Mouse (Mus musculus): ENCODE measurements around the gene Olfr959. TPM values are rescaled to one million over a fixed set of nuclear protein-coding genes. Genes with fewer than 3 reads are reported as not detected.

The Olfr959 gene
- not detected in 2 replicates for polyA plus RNA-seq (2015; fragmentation: Nextera tagmentation; extraction: Ambion mirVana)

DNA sequence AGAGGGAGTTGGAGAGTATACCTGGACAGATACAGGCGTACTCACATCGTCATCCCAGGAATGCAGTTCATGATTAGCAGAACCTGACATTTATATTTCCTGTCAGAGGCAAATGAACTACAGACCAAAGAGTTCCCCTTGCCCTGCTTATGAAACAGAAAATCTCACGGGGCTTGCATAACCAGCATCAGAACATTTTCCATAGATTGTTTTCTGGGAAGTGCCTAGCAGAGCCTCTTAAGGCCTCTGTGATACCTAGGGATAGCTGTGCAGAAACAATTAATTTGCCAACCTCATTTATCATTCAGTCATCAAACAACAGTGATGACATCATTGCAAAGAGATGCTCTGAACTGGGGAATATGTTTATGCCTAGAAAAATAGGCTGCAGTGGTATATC lies at the start of gene Olfr959:
Olfr959 (minus strand) TSS at position 101 of the 400 bp plus-strand sequence.
- Histone ChIP-seq H3K4me1 (no peaks in the 10 kb centered on the region), H3K27me3 (no peaks in the 10 kb centered on the region), H3K4me2 (replicated peaks) (no peak within 1 kb of the TSS), H3K9ac (replicated peaks) (no peak within 1 kb of the TSS), H3K4me3 (no peak within 1 kb of the TSS), H3K27ac (replicated peaks) (no peak within 1 kb of the TSS), H3K9me3 (no peaks in the 10 kb centered on the region), H3K36me3 (no peaks in the 10 kb centered on the region)
- WGBS = 94% methylated on average over 3 of the region's 3 CpGs
- ATAC-seq (replicated peaks) = no peak

DNA sequence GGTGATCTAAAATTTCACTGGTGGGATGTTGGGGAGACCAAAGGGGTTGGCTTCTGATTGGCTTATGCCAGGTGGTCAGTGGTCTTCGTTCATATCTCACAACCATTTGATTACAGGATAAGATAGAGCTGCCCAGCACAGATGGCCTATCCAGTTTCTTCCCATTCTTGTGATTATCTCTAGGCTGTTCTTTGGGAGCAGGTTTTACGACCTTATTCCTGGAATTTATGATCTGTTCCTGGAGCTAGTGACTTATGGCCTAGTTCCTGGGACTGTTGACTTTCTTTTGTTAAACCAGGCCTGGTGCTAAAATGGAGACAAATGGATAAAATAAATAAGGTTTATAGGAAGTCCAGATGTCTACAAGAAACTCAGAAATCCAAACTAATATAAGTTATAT lies 49.3 kb upstream of the Olfr959 start:
- Histone ChIP-seq H3K9me3 (no peaks in the 10 kb centered on the region), H3K36me3 (no peaks in the 10 kb centered on the region), H3K4me2 (replicated peaks) (no peak overlapping the region), H3K4me1 (no peaks in the 10 kb centered on the region), H3K4me3 (no peak overlapping the region), H3K27me3 (no peaks in the 10 kb centered on the region), H3K27ac (replicated peaks) (no peak overlapping the region), H3K9ac (replicated peaks) (no peak overlapping the region)
- ATAC-seq (replicated peaks) = no peak
- 93% methylated on average over 2 of the region's 2 CpGs for WGBS

DNA sequence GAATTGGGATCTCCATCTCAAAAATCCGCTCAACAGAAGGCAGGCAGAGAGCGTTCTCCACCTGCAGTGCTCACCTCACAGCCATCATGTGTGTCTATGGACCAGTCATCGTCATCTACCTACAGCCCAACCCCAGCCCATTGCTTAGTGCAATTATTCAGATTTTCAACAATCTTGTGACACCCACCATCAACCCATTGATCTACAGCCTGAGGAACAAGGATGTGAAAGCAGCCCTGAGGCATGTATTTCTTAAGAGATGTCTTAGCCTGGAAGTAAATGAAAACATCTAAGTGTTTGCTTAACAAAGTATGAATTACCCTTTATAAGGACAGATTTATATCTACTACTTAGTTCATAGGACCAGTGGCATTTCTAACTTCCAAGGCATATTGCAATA lies 48.4 kb upstream of the Olfr959 start:
- WGBS = 95% methylated on average over 3 of the region's 3 CpGs
- H3K27ac ChIP-seq (replicated peaks) = no peak overlapping the region
- H3K4me1 ChIP-seq = no peaks in the 10 kb centered on the region
- H3K4me3 ChIP-seq = no peak overlapping the region
- H3K9ac ChIP-seq (replicated peaks) = no peak overlapping the region
- no peaks in the 10 kb centered on the region for H3K27me3 ChIP-seq
- no peak overlapping the region for H3K4me2 ChIP-seq (replicated peaks)
- no peak for ATAC-seq (replicated peaks)
- no peaks in the 10 kb centered on the region for H3K9me3 ChIP-seq
- no peaks in the 10 kb centered on the region for H3K36me3 ChIP-seq

DNA sequence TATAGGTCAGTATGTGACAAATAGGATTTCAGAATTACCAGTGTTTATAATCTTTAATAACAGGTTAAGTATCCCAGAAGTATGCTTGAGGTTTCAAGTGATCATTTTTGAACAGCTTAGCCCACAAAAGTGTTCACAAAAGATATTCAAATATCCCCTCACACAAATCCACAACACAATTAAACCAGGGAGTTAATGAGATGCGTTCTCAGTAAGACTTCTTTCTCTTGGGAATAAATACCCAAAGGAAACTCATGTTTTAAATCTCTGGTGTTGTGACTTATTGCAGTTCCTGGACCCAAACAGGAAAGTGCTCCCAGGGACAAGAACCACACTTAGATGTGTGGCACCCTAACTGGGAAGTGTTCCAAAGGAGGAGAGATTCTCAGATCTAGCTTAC lies 45.7 kb upstream of the Olfr959 start, which contains the start of gene Olfr960:
Olfr960 (plus strand) TSS at position 301 of the 400 bp plus-strand sequence.
- no peak within 1 kb of the TSS for H3K27ac ChIP-seq (replicated peaks)
- WGBS = 27% methylated on average over 1 of the region's 1 CpGs
- H3K4me3 ChIP-seq = no peak within 1 kb of the TSS
- H3K4me1 ChIP-seq = no peaks in the 10 kb centered on the region
- ATAC-seq (replicated peaks) = no peak
- H3K36me3 ChIP-seq = no peaks in the 10 kb centered on the region
- H3K9me3 ChIP-seq = no peaks in the 10 kb centered on the region
- no peaks in the 10 kb centered on the region for H3K27me3 ChIP-seq
- H3K4me2 ChIP-seq (replicated peaks) = no peak within 1 kb of the TSS
- H3K9ac ChIP-seq (replicated peaks) = no peak within 1 kb of the TSS

DNA sequence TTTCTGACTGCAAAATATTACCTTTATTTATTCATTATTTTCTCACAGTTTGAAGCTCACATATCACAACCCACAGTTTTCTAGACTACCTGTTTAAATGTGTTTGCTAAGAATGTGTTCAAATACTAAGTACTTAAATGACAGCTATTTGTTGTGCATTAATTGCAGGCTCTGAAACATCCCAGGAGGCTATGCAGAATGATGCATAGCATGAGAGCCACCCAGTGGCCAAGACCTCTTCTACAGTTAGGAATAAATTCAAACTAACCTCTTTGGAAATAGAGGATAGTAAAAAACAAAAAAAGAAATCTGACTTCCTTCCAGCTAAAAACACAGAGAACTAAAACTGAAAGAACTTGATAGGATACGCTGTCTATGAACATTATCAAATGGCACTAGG lies 36.6 kb upstream of the Olfr959 start:
- peak; percentile 68 for ATAC-seq (replicated peaks)
- H3K4me1 ChIP-seq = no peaks in the 10 kb centered on the region
- no peak overlapping the region for H3K4me2 ChIP-seq (replicated peaks)
- H3K27ac ChIP-seq (replicated peaks) = no peak overlapping the region
- no peak overlapping the region for H3K4me3 ChIP-seq
- H3K36me3 ChIP-seq = no peaks in the 10 kb centered on the region
- no peak overlapping the region for H3K9ac ChIP-seq (replicated peaks)
- H3K27me3 ChIP-seq = no peaks in the 10 kb centered on the region
- 52% methylated on average over 1 of the region's 1 CpGs for WGBS
- no peaks in the 10 kb centered on the region for H3K9me3 ChIP-seq

DNA sequence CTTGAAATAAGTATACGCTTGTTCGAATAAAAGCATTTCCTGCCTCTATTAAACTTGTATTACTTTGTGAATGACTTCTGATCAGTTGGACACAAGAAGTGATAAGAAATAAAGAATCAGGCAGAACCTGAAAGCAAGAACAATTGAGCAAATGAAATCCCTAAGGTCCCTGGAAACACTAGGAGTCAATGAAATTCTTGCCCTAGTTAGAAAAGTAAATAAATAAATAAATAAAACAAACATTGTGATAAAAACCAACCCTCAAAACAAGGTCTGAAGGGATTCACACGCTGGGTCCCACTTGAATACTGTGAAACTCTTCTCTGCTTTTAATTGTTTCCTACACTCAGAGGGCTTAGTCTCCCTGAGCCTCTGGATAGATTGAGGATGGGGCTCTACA lies 35.0 kb upstream of the Olfr959 start, which contains the start of gene Olfr148:
Olfr148 (plus strand) TSS at position 301 of the 400 bp plus-strand sequence.
- WGBS = 74% methylated on average over 3 of the region's 3 CpGs
- no peak for ATAC-seq (replicated peaks)
- Histone ChIP-seq H3K27ac (replicated peaks) (no peak within 1 kb of the TSS), H3K9ac (replicated peaks) (no peak within 1 kb of the TSS), H3K9me3 (no peaks in the 10 kb centered on the region), H3K4me2 (replicated peaks) (no peak within 1 kb of the TSS), H3K36me3 (no peaks in the 10 kb centered on the region), H3K27me3 (no peaks in the 10 kb centered on the region), H3K4me1 (no peaks in the 10 kb centered on the region), H3K4me3 (no peak within 1 kb of the TSS)

DNA sequence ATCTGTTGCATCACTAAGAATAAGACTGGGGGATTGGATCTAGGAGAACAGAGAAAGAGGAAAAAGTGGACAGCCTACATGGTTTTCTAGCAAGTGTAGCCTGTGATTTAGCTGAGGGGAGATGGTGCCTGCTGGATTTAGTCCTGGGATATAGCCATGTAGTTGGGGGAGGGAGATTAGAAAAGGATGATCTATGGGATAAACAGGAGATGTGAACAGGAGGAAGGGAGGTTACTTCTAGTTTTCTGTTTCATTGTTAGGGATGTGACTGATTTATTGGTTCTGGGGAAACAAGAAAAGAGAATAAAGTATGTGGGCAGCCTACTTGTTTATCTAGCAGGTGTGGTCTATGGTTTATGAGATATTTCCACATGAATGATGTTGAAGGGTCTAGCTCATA lies 33.1 kb upstream of the Olfr959 start:
- Histone ChIP-seq H3K36me3 (no peaks in the 10 kb centered on the region), H3K27me3 (0 out of 2 replicates have a peak, but pooled peaks cover 2% of the 10 kb centered on the region), H3K27ac (replicated peaks) (no peak overlapping the region), H3K4me2 (replicated peaks) (no peak overlapping the region), H3K9me3 (no peaks in the 10 kb centered on the region), H3K4me1 (peaks cover 11% of the 10 kb centered on the region), H3K4me3 (no peak overlapping the region), H3K9ac (replicated peaks) (no peak overlapping the region)
- ATAC-seq (replicated peaks) = no peak

DNA sequence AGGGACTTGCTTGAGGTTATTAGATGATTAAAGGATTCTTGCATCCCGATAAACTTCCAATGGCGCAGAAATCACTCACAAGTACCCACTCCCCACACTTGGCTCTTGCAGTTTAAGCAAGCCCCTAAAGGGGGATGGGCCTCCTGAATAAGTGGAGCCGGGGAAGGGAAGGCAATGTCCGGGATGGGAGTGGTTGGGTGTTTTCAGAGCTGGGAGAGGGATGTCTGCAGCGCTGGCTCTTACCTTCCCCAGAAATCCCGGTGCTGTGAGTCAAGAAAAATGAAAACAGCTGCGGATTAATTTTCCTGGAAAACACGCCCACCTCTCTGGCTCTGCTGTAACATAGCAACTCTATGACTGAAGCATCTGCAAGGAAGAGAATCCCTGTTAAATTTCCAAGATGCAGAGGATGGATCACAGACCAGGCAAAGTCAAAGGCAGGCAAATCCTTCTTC lies 28.7 kb upstream of the Olfr959 start, which contains the start of gene AW551984:
AW551984 (minus strand) TSS at position 405 of the 455 bp plus-strand sequence.
- Histone ChIP-seq H3K4me2 (replicated peaks) (peak within 1 kb of the TSS; percentile 65), H3K9ac (replicated peaks) (peak within 1 kb of the TSS; percentile 36), H3K27me3 (0 out of 2 replicates have a peak, but pooled peaks cover 2% of the 10 kb centered on the region), H3K36me3 (no peaks in the 10 kb centered on the region), H3K27ac (replicated peaks) (peak within 1 kb of the TSS; percentile 42), H3K4me3 (peak within 1 kb of the TSS; percentile 35), H3K9me3 (no peaks in the 10 kb centered on the region), H3K4me1 (peaks cover 24% of the 10 kb centered on the region)
- under 1% methylated on average over 8 of the region's 8 CpGs for WGBS
- peak; percentile 41; the same call in 1 of the 2 replicates for ATAC-seq (replicated peaks)

DNA sequence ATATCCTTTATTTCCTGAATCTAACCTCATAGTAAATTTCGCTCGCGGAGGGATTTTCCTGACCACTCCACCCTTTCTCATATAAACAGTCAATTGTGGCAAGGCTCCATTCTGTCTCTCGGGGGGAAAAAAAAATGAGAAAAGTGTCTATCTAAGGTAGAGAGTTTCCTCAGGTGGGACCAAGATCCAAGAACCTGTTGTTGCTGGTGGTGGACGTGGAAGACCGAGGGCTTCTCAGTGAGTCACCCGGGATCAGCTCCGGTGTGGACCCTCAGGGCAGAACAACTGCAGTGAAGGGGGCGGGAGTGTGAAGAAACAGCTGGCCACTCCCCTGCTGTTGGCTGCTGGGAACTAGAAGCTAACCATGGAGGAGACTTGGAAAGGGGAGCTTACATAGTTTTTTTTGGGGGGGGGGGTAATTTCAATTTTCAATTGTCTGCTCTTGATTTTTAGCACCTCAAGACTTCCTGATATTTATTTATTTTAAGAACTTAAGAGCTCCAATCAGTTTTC lies 28.0 kb upstream of the Olfr959 start:
- Histone ChIP-seq H3K27ac (replicated peaks) (peak overlapping the region; percentile 42), H3K36me3 (no peaks in the 10 kb centered on the region), H3K9ac (replicated peaks) (peak overlapping the region; percentile 29), H3K27me3 (0 out of 2 replicates have a peak, but pooled peaks cover 2% of the 10 kb centered on the region), H3K9me3 (no peaks in the 10 kb centered on the region), H3K4me1 (peaks cover 24% of the 10 kb centered on the region), H3K4me2 (replicated peaks) (peak overlapping the region; percentile 65), H3K4me3 (peak overlapping the region; percentile 35)
- peak; percentile 41 for ATAC-seq (replicated peaks)
- under 1% methylated on average over 9 of the region's 9 CpGs for WGBS

DNA sequence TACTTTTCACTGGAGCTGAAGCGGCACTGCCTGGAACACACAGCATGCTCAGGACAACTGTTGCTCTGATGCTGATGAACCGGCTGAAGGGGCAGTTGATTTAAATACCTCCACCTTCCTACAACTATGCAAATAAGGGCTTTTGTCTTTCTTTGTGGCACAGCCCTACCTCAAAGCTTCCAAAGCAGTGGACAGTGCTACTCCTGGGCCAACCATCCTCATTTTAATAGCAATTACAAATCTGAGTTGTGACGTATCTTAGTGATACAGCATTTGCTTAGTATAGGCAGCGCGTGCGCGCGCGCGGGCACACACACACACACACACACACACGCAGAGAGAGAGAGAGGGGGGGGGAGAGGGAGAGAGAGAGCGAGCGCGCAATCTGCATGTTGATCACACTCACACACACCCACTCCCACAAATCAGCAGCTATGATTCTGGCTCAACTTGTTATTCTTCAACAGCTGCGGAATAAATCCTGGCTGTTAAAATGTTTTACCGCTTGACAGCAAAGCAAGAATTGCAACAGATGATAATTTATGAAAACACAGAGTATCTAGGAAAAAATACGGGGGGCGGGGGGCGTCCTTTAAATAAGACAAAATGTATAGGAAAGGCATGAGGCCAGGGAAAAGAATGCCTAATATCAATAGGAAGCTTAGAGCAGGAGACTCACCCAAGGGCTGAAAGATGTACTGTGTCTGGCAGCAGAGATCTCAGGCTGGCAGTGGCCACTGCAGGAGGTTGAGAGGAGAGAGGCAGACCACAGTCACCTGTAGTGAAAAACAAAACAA lies 27.4 kb upstream of the Olfr959 start:
- Histone ChIP-seq H3K9me3 (no peaks in the 10 kb centered on the region), H3K4me2 (replicated peaks) (peak overlapping the region; percentile 65), H3K4me3 (peak overlapping the region; percentile 35), H3K36me3 (no peaks in the 10 kb centered on the region), H3K9ac (replicated peaks) (peak overlapping the region; percentile 29), H3K4me1 (peaks cover 24% of the 10 kb centered on the region), H3K27ac (replicated peaks) (peak overlapping the region; percentile 42), H3K27me3 (0 out of 2 replicates have a peak, but pooled peaks cover 2% of the 10 kb centered on the region)
- WGBS = 0% methylated on average over 19 of the region's 19 CpGs
- ATAC-seq (replicated peaks) = peak; percentile 97

DNA sequence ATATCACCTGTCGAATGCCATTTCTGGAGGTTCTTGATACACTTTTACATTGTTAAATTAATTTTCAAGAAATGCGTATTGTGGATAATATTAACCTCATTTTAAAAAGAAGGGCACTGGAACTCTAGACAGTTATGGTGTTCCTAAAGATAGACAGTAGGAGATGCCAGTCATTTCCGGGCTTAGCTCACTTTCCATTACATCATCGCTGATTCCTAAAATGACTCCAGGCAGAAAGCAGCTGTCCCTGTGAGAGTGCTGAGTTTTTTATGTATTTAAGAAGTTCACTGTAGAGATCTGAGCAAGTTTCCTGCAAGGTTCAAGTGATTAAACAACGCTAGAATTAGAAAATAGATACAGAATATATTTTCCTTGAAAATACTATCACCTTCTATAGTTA lies 1.7 kb upstream of the Olfr959 start:
- H3K4me1 ChIP-seq = no peaks in the 10 kb centered on the region
- no peak for ATAC-seq (replicated peaks)
- 89% methylated on average over 5 of the region's 5 CpGs for WGBS
- H3K27ac ChIP-seq (replicated peaks) = no peak overlapping the region
- no peak overlapping the region for H3K9ac ChIP-seq (replicated peaks)
- no peak overlapping the region for H3K4me2 ChIP-seq (replicated peaks)
- H3K36me3 ChIP-seq = no peaks in the 10 kb centered on the region
- H3K4me3 ChIP-seq = no peak overlapping the region
- H3K9me3 ChIP-seq = no peaks in the 10 kb centered on the region
- no peaks in the 10 kb centered on the region for H3K27me3 ChIP-seq

DNA sequence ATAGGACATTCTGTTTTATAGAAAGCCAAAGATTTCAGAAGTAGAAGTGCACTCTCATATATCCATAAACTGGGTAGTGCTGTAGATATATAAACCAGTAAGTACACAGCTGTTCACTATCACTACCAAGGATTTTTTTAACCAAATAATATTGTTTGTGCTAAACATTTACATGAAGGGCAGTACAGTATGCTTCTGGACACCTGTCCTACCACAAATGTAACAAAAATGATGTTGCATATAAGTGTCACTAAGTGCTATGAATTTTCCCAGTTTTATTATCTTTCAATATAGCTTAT lies 17.1 kb downstream of the Olfr959 start:
- H3K4me3 ChIP-seq = no peak overlapping the region
- no peak overlapping the region for H3K9ac ChIP-seq (replicated peaks)
- no peaks in the 10 kb centered on the region for H3K9me3 ChIP-seq
- no peaks in the 10 kb centered on the region for H3K36me3 ChIP-seq
- H3K27ac ChIP-seq (replicated peaks) = peak overlapping the region; percentile 89
- peak; percentile 51 for ATAC-seq (replicated peaks)
- H3K4me1 ChIP-seq = peaks cover 17% of the 10 kb centered on the region; the same call in 1 of the 2 replicates
- H3K4me2 ChIP-seq (replicated peaks) = no peak overlapping the region
- H3K27me3 ChIP-seq = no peaks in the 10 kb centered on the region

Measured in forebrain, embryonic 15.5 days (tissue).